Mouse (Mus musculus) liver, postnatal 0 days (tissue): Measurements from ENCODE around the gene Otulinl. TPM values are rescaled to one million over a fixed set of nuclear protein-coding genes. Genes with fewer than 3 reads are reported as not detected.

Experiments
- ATAC-seq: fragments of 200-750 bp; cut with Nextera tagmentation; 2 replicates; pipeline ENCODE4 v1.8.0; 2017; ENCODE audit warnings: mild to moderate bottlenecking, moderate library complexity
- DNase-seq: peaks from one replicate; pipeline ENCODE4 v3.0.0-alpha.2; 2016
- H3K27ac ChIP-seq: fragments of 300-500 bp; sonication (generic); 2 replicates; pipeline ENCODE4 v1.5.1; 2014; ENCODE audit warnings: antibody characterized with exemption, moderate library complexity, mild to moderate bottlenecking, low read depth
- H3K27me3 ChIP-seq: fragments of 300-500 bp; sonication (generic); 2 replicates; pipeline ENCODE4 v1.6.1; 2014; ENCODE audit warnings: low read length, control low read depth, mixed read lengths; ENCODE audit not compliant: insufficient read depth
- H3K36me3 ChIP-seq: fragments of 300-500 bp; sonication (generic); replicated peaks from 2 replicates; pipeline ENCODE4 v1.6.1; 2014; ENCODE audit warnings: mild to moderate bottlenecking, control low read depth, low read length, moderate library complexity, mixed read lengths; ENCODE audit not compliant: insufficient read depth
- H3K4me1 ChIP-seq: fragments of 300-500 bp; sonication (generic); 2 replicates; pipeline ENCODE4 v1.6.1; 2014; ENCODE audit warnings: antibody characterized with exemption, mild to moderate bottlenecking, control low read depth; ENCODE audit not compliant: insufficient read depth
- H3K4me2 ChIP-seq: fragments of 300-500 bp; sonication (generic); 2 replicates; pipeline ENCODE4 v1.6.1; 2014; ENCODE audit warnings: low read depth, mild to moderate bottlenecking, low read length, moderate library complexity, mixed read lengths
- H3K4me3 ChIP-seq: fragments of 300-500 bp; sonication (generic); 2 replicates; pipeline ENCODE4 v1.5.1; 2014; ENCODE audit warnings: low read depth, low read length
- H3K9ac ChIP-seq: fragments of 300-500 bp; sonication (generic); replicated peaks from 2 replicates; pipeline ENCODE4 v1.6.1; 2014; ENCODE audit warnings: mild to moderate bottlenecking, moderate library complexity
- H3K9me3 ChIP-seq: fragments of 300-500 bp; sonication (generic); 2 replicates; pipeline ENCODE4 v1.6.1; 2016; ENCODE audit warnings: mild to moderate bottlenecking, control low read depth, low read length, mixed read lengths
- CTCF ChIP-seq: sonication (generic); IDR thresholded peaks from 2 replicates; pipeline ENCODE4 v1.5.1; 2016; ENCODE audit warnings: antibody characterized with exemption, low read depth
- EP300 ChIP-seq: IDR thresholded peaks from 2 replicates; pipeline ENCODE4 v1.6.1; 2016; ENCODE audit warnings: antibody characterized with exemption, low read depth, mild to moderate bottlenecking
- WGBS: fragments of 180-500 bp; shearing (Covaris S2); extraction: QIAGEN DNeasy Blood & Tissue Kit; methylation state at CpG from one replicate; pipeline ENCODE4 v1.1.7; 2014; ENCODE audit not compliant: insufficient replicate concordance; 5-methylcytosine and 5-hydroxymethylcytosine counted together
- polyA plus RNA-seq: library from polyadenylated mRNA; unstranded; fragments of >200 nt; fragmentation: Nextera tagmentation; extraction: Ambion mirVana; gene quantifications from 2 replicates; pipeline ENCODE4 v1.2.1, GENCODE M21; 2015

Gene Otulinl
- polyA plus RNA-seq, 1 experiment from 2014 or later, result 12.3 TPM

GRCm38 (mm10) chr15:27627794-27628193 is 53.6 kb downstream of the Otulinl start:
- Histone ChIP-seq H3K4me3 (no peak overlapping the region), H3K36me3 (peaks cover 4% of the 10 kb centered on the region; the same call in 1 of the 2 replicates), H3K4me2 (no peak overlapping the region), H3K9me3 (no peaks in the 10 kb centered on the region), H3K4me1 (peaks cover 54% of the 10 kb centered on the region), H3K9ac (no peak overlapping the region), H3K27ac (no peak overlapping the region), H3K27me3 (no peaks in the 10 kb centered on the region)
- TF ChIP-seq CTCF (no peak), EP300 (no peak)
- no peak for DNase-seq
- ATAC-seq, result no peak
- WGBS, result 48% methylated on average over 9 of the region's 9 CpGs

- no peak for ATAC-seq
- 58% methylated on average over 1 of the region's 1 CpGs for WGBS
- H3K9ac ChIP-seq, result no peak overlapping the region
- H3K4me1 ChIP-seq, result peaks cover 53% of the 10 kb centered on the region
- H3K27ac ChIP-seq, result peak overlapping the region; percentile 34; the same call in 1 of the 2 replicates
- peak overlapping the region; percentile 19; the same call in 1 of the 2 replicates for H3K4me2 ChIP-seq
- H3K27me3 ChIP-seq, result no peaks in the 10 kb centered on the region
- peaks cover 11% of the 10 kb centered on the region for H3K36me3 ChIP-seq
- no peak for DNase-seq
- no peaks in the 10 kb centered on the region for H3K9me3 ChIP-seq
- H3K4me3 ChIP-seq, result no peak overlapping the region
- TF ChIP-seq EP300 (no peak), CTCF (no peak)
Measured at GRCm38 (mm10) chr15:27626314-27626713, 55.1 kb downstream of the Otulinl start.

GRCm38 (mm10) chr15:27625890-27626255 is 55.5 kb downstream of the Otulinl start:
- peaks cover 48% of the 10 kb centered on the region for H3K4me1 ChIP-seq
- H3K27ac ChIP-seq, result peak overlapping the region; percentile 34
- ATAC-seq, result no peak

GRCm38 (mm10) chr15:27625014-27625889 is 56.1 kb downstream of the Otulinl start:
- Histone ChIP-seq H3K4me1 (peaks cover 47% of the 10 kb centered on the region), H3K4me2 (peak overlapping the region; percentile 37), H3K27ac (peak overlapping the region; percentile 45), H3K36me3 (peaks cover 19% of the 10 kb centered on the region), H3K4me3 (no peak overlapping the region), H3K9ac (no peak overlapping the region), H3K9me3 (no peaks in the 10 kb centered on the region), H3K27me3 (no peaks in the 10 kb centered on the region)
- 39% methylated on average over 13 of the region's 13 CpGs for WGBS
- ATAC-seq (no peak), DNase-seq (no peak)
- no peak for TF ChIP-seq EP300
- TF ChIP-seq CTCF, result no peak

More at GRCm38 (mm10) chr15:27625890-27626255, 55.5 kb downstream of the Otulinl start:
- 49% methylated on average over 10 of the region's 10 CpGs for WGBS
- peak overlapping the region; percentile 37 for H3K4me2 ChIP-seq
- TF ChIP-seq CTCF, result no peak
- no peak for TF ChIP-seq EP300
- DNase-seq, result no peak
- no peaks in the 10 kb centered on the region for H3K9me3 ChIP-seq
- H3K27me3 ChIP-seq, result no peaks in the 10 kb centered on the region
- H3K9ac ChIP-seq, result no peak overlapping the region
- H3K4me3 ChIP-seq, result no peak overlapping the region
- peaks cover 13% of the 10 kb centered on the region for H3K36me3 ChIP-seq

DNA sequence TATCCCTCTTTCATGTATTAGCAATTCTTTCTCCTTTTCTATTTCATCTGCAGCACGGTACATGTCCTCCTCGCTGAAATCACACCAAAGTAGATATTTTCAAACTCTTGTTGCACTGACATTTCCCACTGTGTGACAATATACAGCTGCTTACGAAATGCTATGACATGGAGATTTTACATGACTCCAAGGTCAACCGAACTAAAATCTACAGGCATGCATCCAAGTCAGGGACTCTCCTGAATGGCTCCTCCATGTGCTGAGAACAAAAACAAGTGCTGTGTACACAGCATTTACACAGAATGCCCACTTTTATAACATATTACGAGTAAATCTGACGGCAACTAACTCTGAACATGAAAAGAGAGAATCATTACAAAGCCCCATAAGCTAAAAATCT is 58.1 kb downstream of the Otulinl start:
- DNase-seq (no peak), ATAC-seq (no peak)
- no peaks in the 10 kb centered on the region for H3K27me3 ChIP-seq
- H3K27ac ChIP-seq, result no peak overlapping the region
- TF ChIP-seq EP300 (no peak), CTCF (no peak)
- no peak overlapping the region for H3K4me2 ChIP-seq
- no peak overlapping the region for H3K4me3 ChIP-seq
- WGBS, result 74% methylated on average over 6 of the region's 6 CpGs
- peaks cover 28% of the 10 kb centered on the region for H3K36me3 ChIP-seq
- peaks cover 45% of the 10 kb centered on the region for H3K4me1 ChIP-seq
- no peaks in the 10 kb centered on the region for H3K9me3 ChIP-seq
- H3K9ac ChIP-seq, result no peak overlapping the region

- 76% methylated on average over 6 of the region's 6 CpGs for WGBS
- H3K27me3 ChIP-seq, result no peaks in the 10 kb centered on the region
- H3K9me3 ChIP-seq, result no peaks in the 10 kb centered on the region
- peak overlapping the region; percentile 65 for H3K27ac ChIP-seq
- ATAC-seq, result no peak
- peaks cover 39% of the 10 kb centered on the region for H3K36me3 ChIP-seq
- TF ChIP-seq CTCF (peak; percentile 27), EP300 (no peak)
- H3K9ac ChIP-seq, result no peak overlapping the region
- no peak overlapping the region for H3K4me3 ChIP-seq
- H3K4me2 ChIP-seq, result no peak overlapping the region
- no peak for DNase-seq
- peaks cover 25% of the 10 kb centered on the region for H3K4me1 ChIP-seq
Measured at GRCm38 (mm10) chr15:27620475-27621185, 60.7 kb downstream of the Otulinl start.
